Mouse (Mus musculus): ENCODE results near the gene Rps6ka6. TPM values are rescaled to one million over a fixed set of nuclear protein-coding genes. Genes with fewer than 3 reads are reported as not detected.

Rps6ka6 gene
- 13.6 and 13.7 TPM in 2 replicates for polyA plus RNA-seq (2015; fragmentation: Nextera tagmentation; extraction: Ambion mirVana)

GRCm38 (mm10) chrX:111537859-111538258 lies at the start of gene Rps6ka6:
Gene Rps6ka6 (minus strand): TSS chrX:111537959.
- H3K9me3 ChIP-seq (replicated peaks), result no peaks in the 10 kb centered on the region
- H3K9ac ChIP-seq, result no peak within 1 kb of the TSS
- H3K36me3 ChIP-seq, result no peaks in the 10 kb centered on the region
- no peak within 1 kb of the TSS for H3K4me2 ChIP-seq (replicated peaks)
- WGBS, result 69% methylated on average over 10 of the region's 10 CpGs
- H3K4me3 ChIP-seq (replicated peaks), result no peak within 1 kb of the TSS
- no peak for ATAC-seq (ENCODE audit: insufficient number of reproducible peaks, low FRiP score, low TSS enrichment, low read depth)
- H3K27ac ChIP-seq (replicated peaks), result no peak within 1 kb of the TSS
- no peaks in the 10 kb centered on the region for H3K27me3 ChIP-seq
- H3K4me1 ChIP-seq, result no peaks in the 10 kb centered on the region

GRCm38 (mm10) chrX:111577044-111577443 lies 39.3 kb upstream of the Rps6ka6 start:
- WGBS, result 85% methylated on average over 2 of the region's 2 CpGs

GRCm38 (mm10) chrX:111518206-111518605 lies 19.6 kb downstream of the Rps6ka6 start:
- Histone ChIP-seq H3K36me3 (no peaks in the 10 kb centered on the region), H3K27me3 (no peaks in the 10 kb centered on the region), H3K4me3 (replicated peaks) (no peak overlapping the region), H3K9me3 (replicated peaks) (no peaks in the 10 kb centered on the region), H3K27ac (replicated peaks) (no peak overlapping the region), H3K4me2 (replicated peaks) (no peak overlapping the region), H3K9ac (no peak overlapping the region), H3K4me1 (no peaks in the 10 kb centered on the region)
- ATAC-seq (ENCODE audit: insufficient number of reproducible peaks, low FRiP score, low TSS enrichment, low read depth), result no peak
- 71% methylated on average over 1 of the region's 1 CpGs for WGBS

More at GRCm38 (mm10) chrX:111577044-111577443, 39.3 kb upstream of the Rps6ka6 start:
- H3K27ac ChIP-seq (replicated peaks), result no peak overlapping the region
- H3K36me3 ChIP-seq, result no peaks in the 10 kb centered on the region
- no peak for ATAC-seq (ENCODE audit: insufficient number of reproducible peaks, low FRiP score, low TSS enrichment, low read depth)
- H3K9me3 ChIP-seq (replicated peaks), result no peaks in the 10 kb centered on the region
- no peak overlapping the region for H3K9ac ChIP-seq
- H3K27me3 ChIP-seq, result no peaks in the 10 kb centered on the region
- H3K4me1 ChIP-seq, result no peaks in the 10 kb centered on the region
- H3K4me3 ChIP-seq (replicated peaks), result no peak overlapping the region
- H3K4me2 ChIP-seq (replicated peaks), result no peak overlapping the region

- peak overlapping the region; percentile 66 for H3K27ac ChIP-seq (replicated peaks)
- peak overlapping the region; percentile 58 for H3K4me3 ChIP-seq (replicated peaks)
- H3K4me1 ChIP-seq, result no peaks in the 10 kb centered on the region
- H3K4me2 ChIP-seq (replicated peaks), result peak overlapping the region; percentile 51
- no peak; the same call in 1 of the 2 replicates for ATAC-seq (ENCODE audit: insufficient number of reproducible peaks, low FRiP score, low TSS enrichment, low read depth)
- H3K27me3 ChIP-seq, result no peaks in the 10 kb centered on the region
- no peaks in the 10 kb centered on the region for H3K9me3 ChIP-seq (replicated peaks)
- H3K9ac ChIP-seq, result no peak overlapping the region
- H3K36me3 ChIP-seq, result no peaks in the 10 kb centered on the region
- WGBS, result 25% methylated on average over 12 of the region's 12 CpGs
These were observed 74.1 kb downstream of the Rps6ka6 start for GRCm38 (mm10) chrX:111463565-111464093.

- Histone ChIP-seq H3K4me3 (replicated peaks) (peak overlapping the region; percentile 58), H3K4me1 (no peaks in the 10 kb centered on the region), H3K36me3 (no peaks in the 10 kb centered on the region), H3K27ac (replicated peaks) (peak overlapping the region; percentile 78), H3K4me2 (replicated peaks) (peak overlapping the region; percentile 51), H3K27me3 (no peaks in the 10 kb centered on the region), H3K9me3 (replicated peaks) (no peaks in the 10 kb centered on the region), H3K9ac (peak overlapping the region; percentile 40)
- 15% methylated on average over 31 of the region's 72 CpGs for WGBS
- peak; percentile 93 for ATAC-seq (ENCODE audit: insufficient number of reproducible peaks, low FRiP score, low TSS enrichment, low read depth)
These were observed 74.8 kb downstream of the Rps6ka6 start for GRCm38 (mm10) chrX:111462833-111463564.

- ATAC-seq (ENCODE audit: insufficient number of reproducible peaks, low FRiP score, low TSS enrichment, low read depth), result peak; percentile 36; the same call in 1 of the 2 replicates
- no peaks in the 10 kb centered on the region for H3K27me3 ChIP-seq
- H3K27ac ChIP-seq (replicated peaks), result peak overlapping the region; percentile 78
- H3K4me2 ChIP-seq (replicated peaks), result peak overlapping the region; percentile 51
- no peaks in the 10 kb centered on the region for H3K36me3 ChIP-seq
- H3K9me3 ChIP-seq (replicated peaks), result no peaks in the 10 kb centered on the region
- H3K9ac ChIP-seq, result peak overlapping the region; percentile 40
- H3K4me3 ChIP-seq (replicated peaks), result peak overlapping the region; percentile 58
- H3K4me1 ChIP-seq, result no peaks in the 10 kb centered on the region
- WGBS, result 18% methylated on average over 20 of the region's 21 CpGs
These were observed 75.3 kb downstream of the Rps6ka6 start for GRCm38 (mm10) chrX:111462495-111462832.

GRCm38 (mm10) chrX:111462092-111462491 lies 75.7 kb downstream of the Rps6ka6 start:
- Histone ChIP-seq H3K27ac (replicated peaks) (peak overlapping the region; percentile 78; the same call in 1 of the 2 replicates), H3K9me3 (replicated peaks) (no peaks in the 10 kb centered on the region), H3K4me3 (replicated peaks) (peak overlapping the region; percentile 58), H3K36me3 (no peaks in the 10 kb centered on the region), H3K27me3 (no peaks in the 10 kb centered on the region), H3K4me1 (no peaks in the 10 kb centered on the region), H3K9ac (peak overlapping the region; percentile 40; the same call in 1 of the 2 replicates), H3K4me2 (replicated peaks) (peak overlapping the region; percentile 51)
- ATAC-seq (ENCODE audit: insufficient number of reproducible peaks, low FRiP score, low TSS enrichment, low read depth), result no peak
- WGBS, result 19% methylated on average over 8 of the region's 8 CpGs

- no peak overlapping the region for H3K4me3 ChIP-seq (replicated peaks)
- no peak overlapping the region for H3K27ac ChIP-seq (replicated peaks)
- H3K9ac ChIP-seq, result no peak overlapping the region
- H3K4me1 ChIP-seq, result no peaks in the 10 kb centered on the region
- no peaks in the 10 kb centered on the region for H3K36me3 ChIP-seq
- ATAC-seq (ENCODE audit: insufficient number of reproducible peaks, low FRiP score, low TSS enrichment, low read depth), result no peak
- no peak overlapping the region for H3K4me2 ChIP-seq (replicated peaks)
- no peaks in the 10 kb centered on the region for H3K9me3 ChIP-seq (replicated peaks)
- no peaks in the 10 kb centered on the region for H3K27me3 ChIP-seq
These were observed 77.6 kb downstream of the Rps6ka6 start for GRCm38 (mm10) chrX:111460166-111460565.

- no peak overlapping the region for H3K4me2 ChIP-seq (replicated peaks)
- no peak for ATAC-seq (ENCODE audit: insufficient number of reproducible peaks, low FRiP score, low TSS enrichment, low read depth)
- H3K36me3 ChIP-seq, result no peaks in the 10 kb centered on the region
- no peaks in the 10 kb centered on the region for H3K9me3 ChIP-seq (replicated peaks)
- no peak overlapping the region for H3K27ac ChIP-seq (replicated peaks)
- H3K9ac ChIP-seq, result no peak overlapping the region
- no peak overlapping the region for H3K4me3 ChIP-seq (replicated peaks)
- H3K4me1 ChIP-seq, result no peaks in the 10 kb centered on the region
- H3K27me3 ChIP-seq, result no peaks in the 10 kb centered on the region
These were observed 101.2 kb downstream of the Rps6ka6 start for GRCm38 (mm10) chrX:111436571-111436970.

GRCm38 (mm10) chrX:111414775-111415174 lies 123.0 kb downstream of the Rps6ka6 start:
- H3K4me3 ChIP-seq (replicated peaks), result no peak overlapping the region
- no peaks in the 10 kb centered on the region for H3K9me3 ChIP-seq (replicated peaks)
- 88% methylated on average over 4 of the region's 4 CpGs for WGBS
- no peak overlapping the region for H3K9ac ChIP-seq
- no peaks in the 10 kb centered on the region for H3K36me3 ChIP-seq
- no peaks in the 10 kb centered on the region for H3K27me3 ChIP-seq
- no peak overlapping the region for H3K4me2 ChIP-seq (replicated peaks)
- ATAC-seq (ENCODE audit: insufficient number of reproducible peaks, low FRiP score, low TSS enrichment, low read depth), result no peak
- no peak overlapping the region for H3K27ac ChIP-seq (replicated peaks)
- H3K4me1 ChIP-seq, result no peaks in the 10 kb centered on the region

GRCm38 (mm10) chrX:111404816-111405215 lies 132.9 kb downstream of the Rps6ka6 start:
- no peaks in the 10 kb centered on the region for H3K9me3 ChIP-seq (replicated peaks)
- H3K27me3 ChIP-seq, result no peaks in the 10 kb centered on the region
- no peak overlapping the region for H3K9ac ChIP-seq
- H3K4me3 ChIP-seq (replicated peaks), result no peak overlapping the region
- no peak overlapping the region for H3K4me2 ChIP-seq (replicated peaks)
- no peak overlapping the region for H3K27ac ChIP-seq (replicated peaks)
- ATAC-seq (ENCODE audit: insufficient number of reproducible peaks, low FRiP score, low TSS enrichment, low read depth), result no peak
- 94% methylated on average over 2 of the region's 2 CpGs for WGBS
- H3K36me3 ChIP-seq, result no peaks in the 10 kb centered on the region
- no peaks in the 10 kb centered on the region for H3K4me1 ChIP-seq

GRCm38 (mm10) chrX:111377020-111377419 lies 160.7 kb downstream of the Rps6ka6 start:
- Histone ChIP-seq H3K27ac (replicated peaks) (no peak overlapping the region), H3K9me3 (replicated peaks) (no peaks in the 10 kb centered on the region), H3K4me2 (replicated peaks) (no peak overlapping the region), H3K4me3 (replicated peaks) (no peak overlapping the region), H3K27me3 (no peaks in the 10 kb centered on the region), H3K36me3 (no peaks in the 10 kb centered on the region), H3K4me1 (no peaks in the 10 kb centered on the region), H3K9ac (no peak overlapping the region)
- ATAC-seq (ENCODE audit: insufficient number of reproducible peaks, low FRiP score, low TSS enrichment, low read depth), result no peak
- 74% methylated on average over 5 of the region's 5 CpGs for WGBS

All from embryonic facial prominence, embryonic 15.5 days (tissue).